Mouse (Mus musculus) frontal cortex, adult (tissue): Measurements from ENCODE around the gene Fbxo28.
"Not testable (repeated sequence)": the region's sequence is repeated elsewhere in the genome, so short reads cannot be mapped to it uniquely, and the experiment has no call there.

Experiments
- ATAC-seq: cut with Nextera tagmentation; 2 replicates; pipeline ENCODE4 v1.9.2; 2017; ENCODE audit warnings: mild to moderate bottlenecking, moderate library complexity, mixed read lengths; ENCODE audit not compliant: low TSS enrichment

Gene Fbxo28

DNA sequence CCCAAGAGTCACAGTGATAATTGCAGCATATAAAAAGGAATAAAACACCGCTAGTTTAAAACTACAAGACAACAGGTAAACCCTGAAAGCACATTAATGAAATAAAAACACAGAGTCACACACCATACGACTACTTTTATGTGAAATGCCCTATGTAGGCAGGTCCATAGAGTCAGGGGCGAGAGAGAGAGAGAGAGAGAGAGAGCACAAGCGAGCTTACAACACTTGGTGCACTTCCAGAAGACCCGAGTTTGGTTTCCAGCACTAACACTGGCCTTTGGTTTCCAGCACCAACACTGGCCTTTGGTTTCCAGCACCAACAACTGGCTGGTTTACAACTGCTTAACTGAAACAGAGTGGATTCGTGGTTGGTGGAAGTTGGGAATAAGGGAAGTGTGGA lies 564 bp upstream of the Fbxo28 start:
- no peak for ATAC-seq

DNA sequence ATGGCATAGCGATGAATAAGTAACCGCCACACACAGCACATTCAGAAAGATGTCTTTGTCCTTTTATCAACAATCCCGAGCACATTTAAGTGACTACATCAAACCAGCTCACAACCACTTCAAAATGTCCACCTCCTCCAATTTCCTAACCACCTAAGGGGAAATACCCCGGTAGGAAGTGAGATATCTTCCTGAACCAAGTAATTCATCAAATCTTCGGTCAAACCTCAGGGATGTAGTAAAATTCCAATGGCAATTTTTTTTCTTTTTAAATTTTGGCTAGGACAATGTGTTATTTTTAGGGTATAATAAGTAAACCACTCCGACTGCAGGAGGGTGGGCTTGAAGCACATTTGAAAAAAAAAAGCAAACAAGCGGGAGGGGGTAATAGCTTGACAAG lies 1.1 kb downstream of the Fbxo28 start:
- ATAC-seq = no peak

DNA sequence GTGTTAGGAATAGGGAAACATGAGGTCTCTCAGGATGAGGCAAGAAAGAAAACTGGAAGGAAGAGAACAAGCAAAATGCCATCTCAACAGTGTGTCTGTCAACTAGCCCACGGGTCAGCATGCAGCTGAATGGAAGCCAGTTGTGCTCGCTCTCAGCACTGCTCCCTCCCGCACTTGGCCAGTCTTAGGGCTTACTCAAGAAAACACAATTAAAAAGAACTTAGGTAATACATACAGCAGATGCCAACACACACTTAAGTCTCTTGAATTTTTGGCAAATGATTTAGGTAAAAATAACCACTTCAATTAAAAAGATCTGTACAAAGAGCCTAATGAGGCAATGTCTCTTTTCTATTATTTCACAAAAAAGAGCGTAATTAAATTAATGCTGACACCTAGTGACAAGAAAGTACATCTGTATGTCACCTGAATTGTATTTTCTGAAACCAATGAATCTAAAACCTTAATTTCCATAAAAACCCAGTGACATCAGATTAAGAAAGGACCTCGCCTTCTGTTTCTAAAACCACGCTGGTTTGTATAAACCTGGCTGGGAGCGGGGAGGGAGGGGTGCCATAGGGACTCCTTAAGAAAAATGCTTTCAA lies 2.4 kb downstream of the Fbxo28 start:
- no peak for ATAC-seq

DNA sequence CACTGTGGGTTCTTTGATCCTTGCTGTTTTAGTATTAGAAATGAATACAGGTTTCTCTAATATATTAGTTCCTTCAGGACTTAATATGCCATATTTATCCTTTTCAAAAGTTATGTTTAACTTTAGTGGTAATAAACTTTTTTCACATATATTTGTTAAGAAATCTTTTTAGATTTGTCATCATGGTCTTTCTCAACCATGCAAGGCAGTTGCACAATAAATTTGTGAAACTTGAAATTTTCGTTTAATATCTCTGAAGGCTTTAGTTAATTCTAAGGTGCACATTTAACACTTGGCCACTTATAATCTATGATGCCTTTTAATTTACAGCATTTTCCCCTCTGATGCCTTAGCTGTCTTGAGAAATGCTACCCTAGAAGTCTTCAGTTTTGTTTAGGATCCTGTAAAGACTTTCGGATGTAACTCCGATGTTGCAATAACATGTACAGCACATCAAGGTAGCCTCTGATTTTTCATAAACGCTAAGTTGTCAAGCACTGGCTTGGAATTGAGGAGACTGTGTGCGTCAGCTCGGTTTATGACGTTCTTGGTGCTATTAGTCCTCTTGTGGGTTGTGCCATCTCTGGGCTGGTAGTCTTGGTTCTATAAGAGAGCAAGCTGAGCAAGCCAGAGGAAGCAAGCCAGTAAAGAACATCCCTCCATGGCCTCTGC lies 7.5 kb downstream of the Fbxo28 start:
- ATAC-seq = no peak

DNA sequence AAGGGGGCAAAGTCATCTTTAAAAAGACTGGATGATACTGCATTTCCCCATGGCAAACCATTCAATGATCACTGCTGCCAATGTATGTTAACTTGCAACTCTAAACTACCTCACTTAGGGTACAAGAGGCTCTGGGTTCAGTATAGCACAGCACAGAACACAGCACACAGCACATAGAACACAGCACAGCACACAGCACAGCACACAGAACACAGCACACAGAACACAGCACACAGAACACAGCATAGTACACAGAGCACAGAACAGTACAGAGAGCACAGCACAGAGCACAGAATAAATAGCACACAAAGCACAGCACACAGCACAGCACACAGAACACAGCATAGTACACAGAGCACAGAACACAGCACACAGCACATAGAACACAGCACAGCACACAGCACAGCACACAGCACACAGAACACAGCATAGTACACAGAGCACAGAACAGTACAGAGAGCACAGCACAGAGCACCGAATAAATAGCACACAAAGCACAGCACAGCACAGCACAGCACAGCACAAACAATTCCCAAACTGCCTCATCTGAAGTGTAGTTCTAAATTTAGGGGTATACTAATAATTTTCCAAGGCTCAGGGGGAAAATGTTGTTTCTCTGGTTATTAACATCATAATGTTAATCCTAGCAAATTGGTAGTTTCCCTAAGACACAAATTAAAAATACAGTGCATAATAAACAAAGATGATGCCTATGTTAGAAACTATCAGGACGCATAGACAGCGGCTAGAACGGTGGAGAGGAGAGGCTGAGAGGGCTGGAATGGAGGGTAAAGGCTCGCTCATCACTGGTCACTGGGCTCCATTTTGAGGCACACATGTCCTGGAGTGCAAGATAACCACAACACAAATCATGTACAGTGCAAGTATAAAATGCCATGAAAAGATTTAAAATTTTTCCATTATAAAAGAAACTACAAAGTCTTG lies 9.1 kb downstream of the Fbxo28 start:
- peak; percentile 16 for ATAC-seq

DNA sequence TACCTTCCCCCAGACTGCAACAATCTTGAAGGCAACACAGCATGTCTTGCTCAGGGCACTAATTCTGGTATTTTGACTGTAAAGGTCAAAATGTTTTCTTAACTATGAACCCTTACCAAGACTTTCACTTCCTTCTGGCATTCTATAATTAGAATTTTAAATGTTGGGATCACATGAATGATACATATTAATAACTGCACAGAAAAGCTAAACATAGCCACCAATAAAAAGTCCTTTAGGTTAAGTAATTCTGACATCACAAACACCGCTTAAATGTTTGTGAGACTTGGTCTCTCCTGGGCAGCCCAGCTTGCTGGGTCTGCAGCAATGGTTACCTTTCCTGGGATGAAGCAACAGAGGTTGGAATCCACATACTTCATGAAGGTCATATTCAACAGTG lies 15.5 kb downstream of the Fbxo28 start:
- no peak for ATAC-seq

DNA sequence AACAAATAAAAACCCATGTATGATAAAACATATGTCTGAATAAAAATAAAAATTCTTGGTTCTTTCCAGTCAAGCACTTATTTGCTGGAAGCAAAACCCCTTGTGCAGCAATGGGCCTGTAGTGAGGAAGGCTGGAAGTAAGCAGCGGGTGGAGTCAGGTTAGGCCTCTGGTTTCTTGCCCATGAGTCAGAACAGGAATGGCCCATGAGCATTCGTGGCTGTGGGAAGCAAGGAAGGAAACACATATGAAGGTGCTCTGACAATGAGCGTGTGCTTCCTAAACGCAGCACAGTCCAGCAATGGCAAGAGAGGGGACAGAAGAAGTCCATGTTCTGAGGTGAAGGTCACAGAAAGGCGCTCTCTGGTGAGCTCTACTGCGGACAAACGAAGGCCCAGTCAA lies 16.9 kb downstream of the Fbxo28 start:
- no peak for ATAC-seq

DNA sequence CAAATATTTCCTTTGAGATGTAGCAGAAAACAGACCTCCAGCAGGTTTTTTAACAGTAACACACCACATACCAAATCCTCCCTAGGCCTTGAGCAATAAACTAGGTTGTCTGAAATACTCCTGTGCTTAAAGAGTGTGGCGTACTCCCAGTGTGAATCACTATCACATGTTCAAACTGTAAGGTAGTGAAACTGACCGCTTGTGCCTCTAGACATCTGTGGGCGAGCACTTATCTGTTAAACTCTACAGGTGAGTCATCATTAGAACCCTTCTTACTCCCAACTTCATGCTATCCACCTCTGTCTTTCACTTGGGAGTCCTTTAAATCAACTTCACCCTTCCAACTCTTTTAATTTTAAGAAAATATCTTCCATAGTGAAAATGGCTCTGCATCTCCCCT lies 18.3 kb downstream of the Fbxo28 start:
- no peak for ATAC-seq

DNA sequence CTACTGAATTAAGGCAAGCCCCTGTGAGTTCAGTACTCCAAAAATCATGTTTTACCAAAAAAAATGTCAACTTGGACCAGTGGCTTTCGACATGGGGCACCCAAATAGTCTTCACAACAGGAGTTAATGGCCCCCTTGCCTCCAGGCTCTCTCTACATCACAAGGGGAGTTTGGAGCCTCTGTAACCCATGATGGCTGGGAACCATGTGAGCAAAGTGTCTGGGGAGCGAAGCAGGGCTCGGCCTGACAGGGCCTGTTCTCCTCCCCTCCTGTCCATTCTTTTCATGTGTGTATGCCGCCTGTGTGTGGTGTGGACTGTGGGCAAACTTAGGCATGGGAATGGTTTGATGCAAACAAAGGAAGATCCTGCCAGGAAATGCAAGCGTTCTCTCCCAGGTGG lies 27.2 kb downstream of the Fbxo28 start:
- no peak for ATAC-seq

DNA sequence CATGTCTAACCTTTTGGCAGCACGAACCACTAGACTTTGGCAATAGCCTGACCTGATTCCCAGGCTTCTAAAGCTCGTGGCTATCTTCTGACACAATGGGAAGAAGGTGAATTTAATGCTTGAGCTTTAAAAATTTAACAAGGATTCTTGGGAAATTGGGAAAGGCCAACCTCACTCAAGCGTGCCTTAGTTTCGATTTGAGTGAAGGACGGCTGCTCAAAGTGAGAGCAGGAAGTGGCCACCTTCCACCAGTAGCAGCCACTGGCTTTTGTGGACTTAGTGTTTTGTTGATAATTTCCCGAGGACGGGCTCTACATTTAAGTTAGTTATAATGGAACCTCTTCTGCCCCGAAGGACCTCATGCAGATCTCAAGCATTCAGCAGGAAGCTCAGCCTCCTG lies 28.2 kb downstream of the Fbxo28 start:
- no peak for ATAC-seq

DNA sequence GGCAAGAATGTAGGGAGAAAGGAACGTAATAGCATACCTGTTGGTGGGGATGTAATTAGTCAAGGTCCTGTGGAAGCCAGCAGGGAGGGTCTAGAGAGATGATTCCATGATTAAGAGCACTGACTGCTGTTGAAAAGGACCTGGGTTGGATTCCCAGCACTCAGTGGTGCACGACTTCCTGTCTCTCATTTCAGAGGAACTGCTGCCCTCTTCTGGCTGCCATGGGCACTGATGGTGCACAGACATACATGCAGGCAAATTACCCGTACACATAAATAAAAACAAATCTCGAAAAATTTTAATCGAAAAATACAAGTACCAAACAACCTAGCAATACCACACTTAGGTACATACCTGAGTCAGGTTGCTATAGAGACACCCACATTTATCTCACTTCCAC lies 30.1 kb downstream of the Fbxo28 start:
- ATAC-seq = no peak

DNA sequence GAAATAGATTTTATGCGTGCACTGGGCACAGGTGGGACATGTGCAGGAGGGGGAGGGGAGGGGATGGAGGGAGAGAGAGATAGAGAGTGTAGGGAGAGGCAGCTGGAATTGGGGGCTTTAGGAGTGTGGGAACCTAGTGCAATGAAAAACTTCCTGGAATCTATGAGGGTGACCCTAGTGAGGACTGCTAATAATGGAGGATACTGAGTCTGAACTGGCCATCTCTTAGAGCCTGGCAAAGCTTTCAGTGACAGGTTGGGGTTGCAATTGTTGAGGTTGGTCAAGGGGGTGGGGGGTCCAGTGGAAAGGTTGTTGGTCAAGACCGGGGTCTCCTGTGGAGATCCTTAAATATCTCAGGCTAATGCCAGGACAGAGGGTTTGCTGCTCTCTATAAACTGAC lies 31.1 kb downstream of the Fbxo28 start:
- no peak for ATAC-seq

DNA sequence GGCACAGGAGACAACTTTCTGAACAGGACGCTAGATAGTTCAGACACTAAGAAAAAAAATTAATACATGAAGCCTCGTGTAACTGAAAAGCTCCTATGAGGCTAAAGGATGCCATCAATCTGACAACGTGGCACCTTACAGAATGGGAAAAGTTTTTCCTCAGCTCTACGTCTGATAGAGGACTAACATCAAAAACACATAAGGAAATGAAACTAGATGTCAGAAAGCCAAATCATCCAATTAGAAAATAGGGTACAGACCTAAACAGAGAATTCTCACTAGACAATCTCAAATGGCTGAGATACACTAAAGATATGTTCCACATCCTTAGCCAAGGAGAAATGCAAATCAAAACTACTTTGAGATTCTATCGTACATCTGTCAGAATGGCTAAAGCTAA lies 32.0 kb downstream of the Fbxo28 start:
- ATAC-seq = no peak

DNA sequence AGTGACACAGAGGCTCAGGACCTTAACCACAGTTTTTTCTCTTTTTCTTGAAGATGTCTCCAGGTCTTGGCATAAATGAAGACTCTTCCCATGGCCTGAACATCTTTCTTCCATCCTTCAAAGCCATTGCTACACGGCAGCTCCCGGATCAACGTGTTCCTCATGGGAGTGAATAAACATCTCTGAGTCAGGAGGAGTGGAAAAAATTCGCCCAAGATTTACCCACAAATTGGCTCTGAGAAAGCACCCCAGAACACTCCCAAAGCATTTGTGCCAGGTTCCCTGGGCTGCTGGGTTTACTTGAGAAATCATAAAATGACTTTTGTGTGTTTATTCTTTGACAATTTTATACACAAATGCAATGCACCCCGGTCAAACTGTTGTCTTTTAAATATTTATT lies 38.5 kb downstream of the Fbxo28 start:
- peak; percentile 22; the same call in 1 of the 2 replicates for ATAC-seq

DNA sequence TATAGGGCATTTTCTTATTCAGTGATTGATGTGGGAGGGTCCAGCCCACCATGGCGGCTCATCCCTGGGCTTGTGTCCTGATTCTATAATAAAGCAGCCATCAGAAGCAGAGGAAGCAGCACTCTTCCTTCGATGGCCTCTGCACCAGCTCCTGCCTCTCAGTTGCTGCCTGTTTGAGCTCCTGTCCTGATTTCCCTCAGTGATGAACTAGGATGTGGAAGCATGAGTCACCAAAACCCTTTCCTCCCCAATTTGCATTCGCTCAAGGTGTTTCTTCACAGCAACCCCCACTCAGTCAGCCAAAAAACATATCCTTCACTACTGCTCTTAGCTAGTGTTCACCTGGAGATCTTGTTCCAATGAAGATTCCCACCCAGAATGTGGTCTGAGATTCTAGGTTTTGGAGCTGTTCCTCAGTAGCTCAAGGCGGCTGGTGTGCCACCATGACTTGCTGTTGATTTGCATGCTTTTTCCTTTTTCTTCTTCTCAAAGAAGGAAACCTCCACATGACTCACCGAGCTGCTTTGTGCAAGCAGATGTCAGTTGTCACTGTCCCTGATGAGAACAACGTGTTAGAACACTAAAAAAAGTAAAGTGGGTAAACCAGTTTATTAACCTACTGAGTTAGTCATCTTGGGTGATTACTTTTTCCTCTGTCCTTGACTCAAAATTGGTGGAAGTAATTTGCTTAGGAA lies 39.1 kb downstream of the Fbxo28 start:
- ATAC-seq = peak; percentile 94

DNA sequence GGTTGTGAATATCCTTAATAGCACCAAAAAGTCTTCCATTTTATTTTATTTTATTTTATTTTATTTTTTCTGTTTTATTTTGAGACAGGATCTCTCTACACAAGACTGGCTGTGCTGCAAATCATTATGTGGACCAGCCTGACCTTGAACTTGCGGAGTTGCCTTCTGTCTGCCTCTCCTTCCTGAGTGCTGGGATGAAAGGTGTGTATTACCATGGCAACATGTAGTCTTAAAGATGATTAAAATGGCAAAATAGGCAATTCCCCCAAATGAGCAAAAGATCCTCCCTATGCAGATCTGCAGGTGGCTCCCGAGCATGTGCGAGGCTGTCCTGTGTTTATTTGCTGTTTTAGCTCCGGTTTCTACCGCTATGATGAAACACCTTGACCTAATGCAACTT lies 43.6 kb downstream of the Fbxo28 start:
- no peak for ATAC-seq

DNA sequence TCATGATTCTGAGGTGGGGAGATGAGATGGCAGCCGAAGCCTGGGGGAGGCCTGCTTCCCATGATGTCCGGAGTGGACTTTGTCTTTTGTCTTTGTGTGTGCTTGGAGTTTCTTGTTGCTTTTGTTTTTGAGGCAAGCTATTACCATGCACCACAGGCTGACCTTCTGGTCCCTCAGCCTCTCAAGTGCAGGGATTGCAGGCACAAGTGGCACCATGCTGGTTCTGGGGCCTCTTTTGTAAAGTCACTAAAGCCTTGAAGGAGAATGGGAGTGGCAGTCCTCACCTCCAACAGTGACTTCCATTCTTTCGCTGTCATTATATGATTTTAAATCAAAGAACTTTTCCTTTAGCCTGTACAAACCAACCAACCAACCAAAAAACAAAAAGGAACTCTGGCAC lies 44.2 kb downstream of the Fbxo28 start:
- no peak for ATAC-seq

DNA sequence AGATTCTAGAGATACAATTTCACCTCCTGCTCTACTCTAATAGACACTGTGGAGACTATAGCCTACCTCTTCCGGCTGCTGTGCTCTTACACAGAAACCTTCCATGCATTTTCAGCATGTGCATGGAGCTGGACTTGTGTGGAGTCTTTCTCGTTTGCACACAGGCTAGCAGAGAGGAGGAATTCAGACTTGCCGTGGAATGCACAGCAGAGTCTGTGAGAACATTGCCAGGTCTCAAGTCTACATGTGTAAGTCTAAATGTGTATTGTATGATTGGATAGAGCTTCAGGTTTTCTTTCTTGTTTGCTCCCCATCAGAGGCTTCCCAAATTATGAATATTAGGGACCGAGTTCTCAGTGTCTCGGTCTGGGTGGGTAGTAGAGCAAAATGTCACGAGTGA lies 44.6 kb downstream of the Fbxo28 start:
- no peak for ATAC-seq

DNA sequence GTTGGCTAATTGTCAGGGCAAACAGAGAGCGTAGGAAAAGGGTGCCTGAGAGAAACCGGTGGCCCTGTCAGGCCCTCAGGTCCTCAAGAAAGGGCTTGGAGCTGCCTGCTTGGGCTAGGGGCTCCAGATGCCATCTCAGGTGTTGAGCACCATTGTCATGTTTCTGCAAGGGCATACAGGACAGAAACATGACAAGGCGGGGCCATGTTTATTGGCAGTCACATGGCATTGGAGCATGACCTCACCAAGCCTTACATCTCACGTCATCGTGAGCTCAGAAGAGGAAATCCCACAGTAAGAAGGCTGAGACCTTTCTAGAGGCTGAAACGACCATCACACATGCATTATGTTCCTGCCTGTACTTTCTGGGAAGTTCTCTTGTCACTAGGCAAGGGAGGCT lies 45.3 kb downstream of the Fbxo28 start:
- ATAC-seq = no peak

DNA sequence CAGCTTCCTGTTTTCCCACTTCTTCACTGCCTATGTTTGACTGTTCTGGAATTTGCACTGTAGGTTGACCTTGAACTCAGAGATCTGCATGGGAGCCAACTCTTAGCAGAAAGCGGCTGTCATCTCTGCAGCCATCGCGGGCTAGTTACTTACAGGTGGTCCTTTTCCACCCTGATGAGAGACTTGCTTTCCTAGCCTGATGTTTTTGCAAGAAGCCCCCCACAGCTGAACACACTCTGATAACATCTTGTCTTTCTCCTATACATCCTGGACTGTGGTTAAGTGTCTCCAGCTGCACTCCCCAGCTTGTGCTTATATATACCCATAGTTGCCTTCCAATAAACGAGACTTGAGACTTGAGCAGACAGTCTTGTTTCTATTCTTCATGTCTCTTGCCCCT lies 49.1 kb downstream of the Fbxo28 start:
- ATAC-seq = no peak

DNA sequence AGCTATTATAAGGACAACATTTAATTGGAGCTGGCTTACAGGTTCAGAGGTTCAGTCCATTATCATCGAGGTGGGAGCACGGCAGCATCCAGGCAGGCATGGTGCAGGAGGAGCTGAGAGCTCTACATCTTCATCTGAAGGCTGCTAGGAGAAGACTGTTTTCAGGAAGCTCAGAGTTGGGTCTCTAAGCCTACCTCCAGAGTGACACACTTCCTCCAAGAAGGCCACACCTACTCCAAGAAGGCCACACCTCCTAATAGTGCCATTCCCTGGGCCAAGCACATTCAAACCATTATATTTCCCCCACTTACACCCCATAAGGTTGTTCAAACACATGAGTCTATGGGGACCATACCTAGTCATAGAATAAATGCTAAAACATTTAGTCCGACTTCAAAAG lies 50.7 kb downstream of the Fbxo28 start:
- not testable (repeated sequence) for ATAC-seq

DNA sequence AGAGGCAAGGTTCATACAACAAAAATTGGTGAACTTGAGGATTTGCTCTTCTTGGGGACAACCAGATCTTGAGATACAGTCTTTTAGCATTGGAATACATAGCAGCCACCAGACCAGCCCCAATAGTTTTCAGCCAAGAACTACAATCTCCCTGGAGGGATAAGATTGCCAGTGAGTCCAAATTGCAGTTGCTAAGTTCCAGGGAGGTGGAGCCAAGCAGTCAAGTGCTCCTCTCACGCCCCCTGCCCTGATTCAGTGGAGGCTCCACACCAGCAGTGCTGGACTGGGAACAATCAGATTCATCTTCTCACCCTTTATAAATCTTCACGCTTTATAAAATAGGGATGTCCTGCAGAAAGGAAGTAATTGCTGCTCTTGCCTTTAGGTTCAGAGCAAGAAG lies 51.6 kb downstream of the Fbxo28 start:
- no peak for ATAC-seq
